Mouse (Mus musculus) left cerebral cortex, postnatal 36 days (tissue): ENCODE data around the gene Wnt10b. TPM values are rescaled to one million over a fixed set of nuclear protein-coding genes. Genes with fewer than 3 reads are reported as not detected.

Source experiments
- DNase-seq, 2 experiments: peaks; one replicate each; pipeline ENCODE4 v3.0.0; 2021 to 2022; ENCODE audit warnings: low spot score in 2 of 2, mixed read lengths in 1 of 2
- intact Hi-C: fragments of 180-260 bp; cut with DNase I; formaldehyde crosslinking; loops from one replicate; pipeline ENCODE4 v1.15.1; 2025
- total RNA-seq, 2 experiments: library from RNA; stranded (reverse); gene quantifications; 2 replicates each; pipeline ENCODE4 v1.2.3; 2021

The Wnt10b gene
- total RNA-seq, 2 experiments from 2014 or later, result 0.59 to 1.1 TPM

DNA sequence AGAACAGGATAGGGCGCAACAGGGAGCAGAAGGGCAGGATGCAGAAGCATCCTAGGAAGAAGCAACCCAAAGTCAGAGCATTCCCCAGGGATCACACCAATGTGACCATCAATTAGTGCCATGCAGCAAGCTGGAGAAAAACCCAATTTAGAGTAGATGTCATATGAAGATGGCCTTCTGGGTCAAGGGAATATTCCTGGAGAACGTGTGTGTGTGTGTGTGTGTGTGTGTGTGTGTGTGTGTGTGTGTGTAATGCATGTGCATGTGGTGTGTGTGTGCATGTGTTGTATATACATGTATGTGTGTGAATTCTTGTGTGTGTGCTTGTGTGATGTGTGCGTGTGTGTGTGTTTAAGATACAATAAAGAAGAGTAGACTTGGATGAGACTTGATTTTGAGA, 21.0 kb upstream of the Wnt10b start:
- no peak for DNase-seq
- intact Hi-C loops, result loop anchor here (5.0 kb wide), 1 partner anchor 37 kb away; the partner anchor contains the start of gene Arf3

- DNase-seq, result no peak
- intact Hi-C loops, result loop anchor here (5.0 kb wide), 1 partner anchor 36 kb away; the partner anchor contains the start of gene Arf3
Observed at GRCm38 (mm10) chr15:98797835-98798492, 20.0 kb upstream of the Wnt10b start.

- intact Hi-C loops, result loop anchor here (5.0 kb wide), 1 partner anchor 35 kb away; the partner anchor contains the start of gene Arf3
- DNase-seq, result no peak
Observed at GRCm38 (mm10) chr15:98796803-98797595, 19.0 kb upstream of the Wnt10b start.

DNA sequence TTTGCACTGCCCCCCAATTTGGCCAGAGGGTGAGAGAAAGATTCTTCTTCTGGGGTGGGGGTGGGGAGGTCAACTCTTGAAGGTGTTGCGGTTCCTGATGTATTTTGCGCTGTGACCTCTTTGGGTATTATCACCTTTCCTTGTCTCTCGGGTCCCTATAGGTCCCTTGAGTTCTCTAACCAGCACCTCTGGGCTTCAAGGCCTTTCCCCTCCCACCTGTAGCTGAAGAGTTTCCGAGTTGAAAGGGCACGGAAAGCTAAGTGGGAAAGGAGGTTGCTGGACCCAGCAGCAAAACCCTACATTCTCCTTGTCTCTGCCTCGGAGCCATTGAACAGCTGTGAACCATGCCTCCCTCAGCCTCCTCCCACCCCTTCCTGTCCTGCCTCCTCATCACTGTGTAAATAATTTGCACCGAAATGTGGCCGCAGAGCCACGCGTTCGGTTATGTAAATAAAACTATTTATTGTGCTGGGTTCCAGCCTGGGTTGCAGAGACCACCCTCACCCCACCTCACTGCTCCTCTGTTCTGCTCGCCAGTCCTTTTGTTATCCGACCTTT, 15.3 kb upstream of the Wnt10b start:
- intact Hi-C loops, result no loop called here
- DNase-seq, result no peak

GRCm38 (mm10) chr15:98792233-98793020, 14.5 kb upstream of the Wnt10b start:
- peak in 1 of 2 experiments; percentile 49 for DNase-seq
- intact Hi-C loops, result no loop called here

DNA sequence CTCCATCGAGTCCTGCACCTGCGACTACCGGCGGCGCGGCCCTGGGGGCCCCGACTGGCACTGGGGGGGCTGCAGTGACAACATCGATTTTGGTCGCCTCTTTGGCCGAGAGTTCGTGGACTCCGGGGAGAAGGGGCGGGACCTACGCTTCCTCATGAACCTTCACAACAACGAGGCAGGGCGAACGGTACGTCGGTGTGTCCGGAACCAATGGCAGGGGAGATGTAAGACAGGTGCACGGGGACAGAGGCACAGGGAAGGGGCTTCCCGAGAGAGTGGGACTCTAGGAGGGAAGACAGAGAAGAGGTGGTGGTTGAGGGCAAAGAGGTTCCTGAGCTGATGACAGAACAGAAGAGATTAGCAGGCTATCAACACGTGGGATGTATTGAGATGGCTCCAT, 13.8 kb upstream of the Wnt10b start:
- intact Hi-C loops, result no loop called here
- DNase-seq, result no peak

DNA sequence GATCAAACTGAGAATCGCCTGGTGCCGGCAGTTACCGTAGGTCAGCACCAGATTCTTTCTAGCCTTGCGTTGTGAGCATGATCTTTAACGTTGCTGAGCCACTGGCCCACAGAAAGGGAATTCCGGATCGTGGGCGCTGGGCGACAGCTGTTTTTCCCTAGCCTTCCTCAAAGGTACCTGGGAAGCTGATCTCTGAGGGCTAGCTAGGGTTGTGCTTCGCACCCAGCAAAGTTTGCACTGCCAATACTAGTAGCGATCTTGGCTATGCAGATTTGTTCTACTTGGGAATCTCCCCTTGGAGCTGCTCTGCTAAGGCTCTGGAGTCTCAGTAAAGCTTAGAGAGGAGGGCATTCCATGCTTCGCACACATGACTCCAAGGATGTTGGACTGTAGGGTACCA, 13.3 kb upstream of the Wnt10b start:
- intact Hi-C loops, result no loop called here
- no peak for DNase-seq

DNA sequence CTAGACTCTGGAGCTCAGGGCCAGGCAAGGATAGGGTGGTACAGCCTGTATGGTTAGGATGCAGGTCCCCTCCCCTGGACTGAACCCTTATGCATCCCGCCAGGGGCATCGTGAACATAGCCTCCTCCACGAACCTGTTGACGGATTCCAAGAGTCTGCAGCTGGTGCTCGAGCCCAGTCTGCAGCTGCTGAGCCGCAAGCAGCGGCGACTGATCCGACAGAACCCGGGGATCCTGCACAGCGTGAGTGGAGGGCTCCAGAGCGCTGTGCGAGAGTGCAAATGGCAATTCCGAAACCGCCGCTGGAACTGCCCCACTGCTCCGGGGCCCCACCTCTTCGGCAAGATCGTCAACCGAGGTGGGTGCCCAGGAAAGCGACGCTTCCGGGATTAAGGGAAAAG, 12.8 kb upstream of the Wnt10b start:
- intact Hi-C loops, result no loop called here
- no peak for DNase-seq

GRCm38 (mm10) chr15:98789661-98790535, 11.9 kb upstream of the Wnt10b start, which contains the start of gene Wnt1:
Gene Wnt1, plus strand, starts transcription at chr15:98789857.
- DNase-seq, result no peak
- intact Hi-C loops, result loop anchor here (5.0 kb wide), 1 partner anchor 128 kb away; the partner anchor contains the start of gene Ddx23

GRCm38 (mm10) chr15:98788972-98789660, 11.2 kb upstream of the Wnt10b start:
- no peak for DNase-seq
- intact Hi-C loops, result loop anchor here (5.0 kb wide), 1 partner anchor 127 kb away; the partner anchor contains the start of gene Ddx23

DNA sequence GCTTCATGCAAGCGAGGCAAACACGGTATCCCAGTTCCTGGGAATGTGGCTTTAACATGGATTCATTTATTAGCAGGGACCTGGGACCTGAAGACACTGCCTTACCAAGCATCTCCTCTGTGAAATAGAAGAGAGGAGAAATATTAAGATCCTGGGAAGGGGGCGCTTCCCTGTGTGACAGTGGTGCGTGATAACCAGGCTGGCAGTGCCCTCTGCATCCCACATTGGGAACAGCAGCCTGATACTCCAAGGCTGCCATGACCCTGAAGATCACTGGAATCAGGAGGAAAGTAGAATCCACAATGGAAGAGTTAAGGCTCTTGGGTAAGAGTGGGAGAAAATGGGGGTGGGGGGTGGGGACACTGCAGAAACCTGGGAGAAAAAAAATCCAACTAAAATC, 10.0 kb upstream of the Wnt10b start:
- intact Hi-C loops, result loop anchor here (5.0 kb wide), 1 partner anchor 126 kb away; the partner anchor contains the start of gene Ddx23
- DNase-seq, result no peak

- intact Hi-C loops, result loop anchor here (5.0 kb wide), 1 partner anchor 123 kb away; the partner anchor contains the start of gene Ddx23
Observed at GRCm38 (mm10) chr15:98785744-98786143, 7.8 kb upstream of the Wnt10b start.

DNA sequence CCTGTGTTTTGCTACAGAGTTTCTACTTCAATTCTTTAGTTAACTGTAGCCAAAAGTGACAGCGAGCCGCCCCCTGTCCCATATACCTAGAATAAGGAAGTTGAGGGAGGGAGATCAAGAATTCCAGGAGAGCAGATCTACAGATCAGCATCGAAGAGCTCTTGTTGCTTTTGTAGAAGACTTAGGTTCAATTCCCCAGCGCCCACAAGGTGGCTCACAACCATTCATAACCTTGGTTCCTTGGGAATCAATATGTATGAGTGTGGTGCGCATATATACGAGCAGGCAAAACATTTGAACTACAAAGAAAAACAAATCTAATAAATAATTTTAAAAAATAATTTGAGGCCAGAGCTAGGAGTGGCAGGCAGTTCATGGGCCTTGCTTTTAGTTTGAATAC, 3.2 kb upstream of the Wnt10b start:
- no peak for DNase-seq
- intact Hi-C loops, result no loop called here

More at GRCm38 (mm10) chr15:98785744-98786143, 7.8 kb upstream of the Wnt10b start:
- no peak for DNase-seq

DNA sequence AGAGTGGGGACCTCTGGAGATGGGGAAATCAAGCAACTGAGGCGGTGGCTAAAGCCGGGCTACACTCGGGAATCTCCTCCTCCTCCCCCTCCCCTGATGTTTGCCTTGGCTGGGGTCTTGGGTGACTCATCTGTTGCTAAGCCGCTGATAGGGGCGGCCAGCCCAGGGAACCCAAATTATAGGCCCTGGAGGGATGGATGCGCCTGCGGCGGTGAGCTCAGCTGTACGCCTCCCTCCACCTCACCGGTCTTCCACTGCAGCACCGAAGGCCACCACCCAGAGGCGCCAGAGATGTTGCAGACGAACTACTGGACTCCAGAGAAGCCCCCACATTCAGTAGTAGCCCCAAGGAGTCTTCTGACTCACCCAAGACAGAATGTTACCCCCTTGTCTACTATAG, 2.6 kb upstream of the Wnt10b start:
- intact Hi-C loops, result no loop called here
- no peak for DNase-seq

DNA sequence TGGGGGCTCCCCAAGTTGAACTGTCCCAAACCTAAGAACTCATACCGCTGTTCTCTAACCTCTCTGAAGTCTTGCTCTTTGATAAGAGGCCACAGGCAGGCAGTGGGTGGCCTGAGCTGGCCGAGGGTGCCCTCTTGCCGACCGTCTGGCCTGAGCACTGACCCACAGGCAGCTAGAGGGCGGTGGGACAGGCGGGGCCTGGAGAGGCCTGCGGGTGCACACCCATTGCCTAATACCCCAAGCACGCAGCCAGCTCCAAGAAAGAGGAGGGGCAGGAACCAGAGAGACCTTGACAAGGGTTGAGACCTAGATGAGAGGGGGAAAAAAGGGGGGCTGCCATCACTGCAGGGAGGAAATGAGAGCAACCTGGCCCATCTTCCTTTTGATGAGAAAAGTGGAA, 2.1 kb upstream of the Wnt10b start:
- DNase-seq, result no peak
- intact Hi-C loops, result no loop called here

DNA sequence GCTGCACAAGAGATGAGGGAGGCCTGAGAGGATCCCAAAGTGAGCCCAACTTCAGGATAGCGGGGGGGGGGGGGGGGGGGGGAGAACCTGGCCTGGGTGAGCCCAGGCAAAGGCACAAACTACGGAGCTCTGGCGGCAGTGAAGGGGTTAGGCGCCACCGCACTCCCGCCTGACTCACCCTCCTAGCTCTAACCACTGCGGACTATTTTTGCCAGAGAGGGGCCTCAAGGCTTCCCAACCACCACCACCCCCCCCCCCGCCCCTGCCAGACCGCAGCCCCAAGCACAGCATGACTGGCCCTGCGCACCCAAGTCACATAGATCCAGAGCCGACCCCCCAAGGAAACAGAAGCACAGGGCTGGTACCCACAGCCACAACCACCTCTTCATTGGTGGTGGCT, 856 bp upstream of the Wnt10b start:
- intact Hi-C loops, result no loop called here

DNA sequence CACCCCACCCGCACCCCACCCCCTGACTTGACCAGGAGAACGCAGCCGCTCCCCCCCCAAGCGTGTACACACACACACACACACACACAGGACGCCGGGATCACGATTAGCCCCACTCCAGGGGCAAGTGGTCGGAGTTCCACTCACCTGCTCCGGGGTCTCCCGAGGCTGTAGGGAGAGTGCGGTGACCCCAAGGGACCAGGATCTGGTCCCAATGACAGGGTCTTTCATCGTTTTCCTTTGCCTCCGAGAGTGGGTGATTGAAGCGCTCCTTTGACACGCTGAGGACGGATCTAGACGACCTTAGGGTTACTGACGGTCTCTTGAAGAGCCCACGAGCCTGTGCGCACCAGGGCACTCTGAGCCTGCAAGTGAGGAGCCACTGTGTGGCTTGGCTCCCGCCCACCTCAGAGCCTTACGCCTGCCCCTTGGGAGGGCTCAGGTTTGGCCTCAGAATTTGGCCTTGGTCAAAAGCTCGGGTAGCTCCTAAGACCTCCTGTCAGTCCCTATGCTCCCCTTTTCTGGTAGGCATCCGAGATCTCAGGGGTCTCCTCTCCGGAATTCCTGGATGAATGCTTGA, 331 bp upstream of the Wnt10b start:
- intact Hi-C loops, result no loop called here
- no peak for DNase-seq

More for the DNA sequence above, 856 bp upstream of the Wnt10b start:
- DNase-seq, result no peak
